Mouse (Mus musculus) MEL (cell line): ENCODE measurements around the gene Tnfsf10. TPM values are rescaled to one million over a fixed set of nuclear protein-coding genes. Genes with fewer than 3 reads are reported as not detected.
"Not testable (repeated sequence)": the region's sequence is repeated elsewhere in the genome, so short reads cannot be mapped to it uniquely, and the experiment has no call there.

Experiments used
- DNase-seq: peaks from one replicate; pipeline ENCODE4 v3.0.0; 2011; ENCODE audit warnings: low read depth, low spot score
- H3K27ac ChIP-seq: 2 replicates; pipeline ENCODE4 v1.5.1; 2012; ENCODE audit warnings: low read depth, mild to moderate bottlenecking, control low read depth, low read length, moderate library complexity; ENCODE audit not compliant: control insufficient read depth
- H3K27me3 ChIP-seq, 2 experiments: fragments of 150-350 bp in 1 of 2; sonication (generic) in 1 of 2; 2 replicates each; pipeline ENCODE4 v1.6.1; 2012; ENCODE audit warnings: low read length in 2 of 2, mild to moderate bottlenecking in 2 of 2, improper control_type of control experiment in 1 of 2, moderate library complexity in 1 of 2; ENCODE audit not compliant: insufficient read depth in 2 of 2, control insufficient read depth in 1 of 2
- H3K36me3 ChIP-seq, 2 experiments: 2 replicates each; pipeline ENCODE4 v1.6.1; 2012 to 2014; ENCODE audit warnings: low read length in 2 of 2, improper control_type of control experiment in 1 of 2, inconsistent platforms in 1 of 2, mild to moderate bottlenecking in 1 of 2; ENCODE audit not compliant: insufficient read depth in 2 of 2, control insufficient read depth in 1 of 2
- H3K4me1 ChIP-seq, 2 experiments: fragments of 150-350 bp in 1 of 2; sonication (generic) in 1 of 2; 2 replicates each; pipeline ENCODE4 v1.6.1; 2012; ENCODE audit warnings: low read length in 2 of 2, improper control_type of control experiment in 1 of 2, mild to moderate bottlenecking in 1 of 2; ENCODE audit not compliant: insufficient read depth in 2 of 2, control insufficient read depth in 1 of 2
- H3K4me3 ChIP-seq, 2 experiments: fragments of 150-350 bp in 1 of 2; sonication (generic) in 1 of 2; 2 replicates each; pipeline ENCODE4 v1.5.1; 2012; ENCODE audit warnings: low read depth in 2 of 2, low read length in 2 of 2, mild to moderate bottlenecking in 2 of 2, moderate library complexity in 2 of 2, control low read depth in 1 of 2, improper control_type of control experiment in 1 of 2; ENCODE audit not compliant: control insufficient read depth in 1 of 2, insufficient read depth in 1 of 2
- H3K79me2 ChIP-seq: 2 replicates; pipeline ENCODE4 v1.6.1; 2012; ENCODE audit warnings: mild to moderate bottlenecking, low read length, moderate library complexity; ENCODE audit not compliant: control insufficient read depth, poor library complexity, insufficient read depth
- H3K9ac ChIP-seq: 2 replicates; pipeline ENCODE4 v1.6.1; 2012; ENCODE audit warnings: low read depth, mild to moderate bottlenecking, control low read depth, low read length, moderate library complexity; ENCODE audit not compliant: control insufficient read depth, poor library complexity, severe bottlenecking
- H3K9me3 ChIP-seq: fragments of 150-350 bp; sonication (generic); replicated peaks from 2 replicates; pipeline ENCODE4 v1.6.1; 2012; ENCODE audit warnings: mild to moderate bottlenecking, low read length, improper control_type of control experiment, moderate library complexity; ENCODE audit not compliant: insufficient read depth
- E2F4 ChIP-seq: IDR thresholded peaks from 2 replicates; pipeline ENCODE4 v1.6.1; 2011; ENCODE audit warnings: low read depth, low read length, improper control_type of control experiment, borderline replicate concordance
- EP300 ChIP-seq, 2 experiments: IDR thresholded peaks; 2 replicates each; pipeline ENCODE4 v1.6.1; 2011; ENCODE audit warnings: improper control_type of control experiment in 2 of 2, low read length in 2 of 2, low read depth in 1 of 2, mild to moderate bottlenecking in 1 of 2
- GABPA ChIP-seq: IDR thresholded peaks from 2 replicates; pipeline ENCODE4 v1.6.1; 2012; ENCODE audit warnings: low read depth, mild to moderate bottlenecking, inconsistent platforms, low read length, improper control_type of control experiment, moderate library complexity
- KAT2A ChIP-seq: conservative IDR thresholded peaks from 2 replicates; pipeline ENCODE4 v1.6.1; 2012; ENCODE audit warnings: low read depth, low read length, improper control_type of control experiment, inconsistent platforms
- MAFK ChIP-seq: IDR thresholded peaks from 2 replicates; pipeline ENCODE4 v1.6.1; 2011; ENCODE audit warnings: low read depth, mild to moderate bottlenecking, low read length, improper control_type of control experiment, borderline replicate concordance
- MEF2A ChIP-seq: IDR thresholded peaks from 2 replicates; pipeline ENCODE4 v1.6.1; 2014; ENCODE audit warnings: low read depth, mild to moderate bottlenecking, inconsistent platforms, low read length, improper control_type of control experiment; ENCODE audit not compliant: poor library complexity, insufficient replicate concordance, severe bottlenecking; ENCODE audit errors: extremely low read depth
- MYC ChIP-seq: IDR thresholded peaks from 2 replicates; pipeline ENCODE4 v1.6.1; 2011; ENCODE audit warnings: low read depth, mild to moderate bottlenecking, low read length, improper control_type of control experiment, moderate library complexity
- POLR2AphosphoS5 ChIP-seq: IDR thresholded peaks from 2 replicates; pipeline ENCODE4 v1.6.1; 2012; ENCODE audit warnings: low read depth, borderline replicate concordance, mild to moderate bottlenecking, inconsistent platforms, low read length, moderate library complexity, mixed read lengths
- RCOR1 ChIP-seq: IDR thresholded peaks from 2 replicates; pipeline ENCODE4 v1.6.1; 2012; ENCODE audit warnings: low read depth, mild to moderate bottlenecking, inconsistent platforms, low read length, improper control_type of control experiment
- SIN3A ChIP-seq: IDR thresholded peaks from 2 replicates; pipeline ENCODE4 v1.6.1; 2012; ENCODE audit warnings: low read length, improper control_type of control experiment, inconsistent platforms
- UBTF ChIP-seq: IDR thresholded peaks from 2 replicates; pipeline ENCODE4 v1.6.1; 2012; ENCODE audit warnings: low read depth, mild to moderate bottlenecking, inconsistent platforms, low read length, improper control_type of control experiment, moderate library complexity, borderline replicate concordance; ENCODE audit not compliant: insufficient read depth
- ZC3H11A ChIP-seq: IDR thresholded peaks from 2 replicates; pipeline ENCODE4 v1.6.1; 2012; ENCODE audit warnings: low read depth, mild to moderate bottlenecking, inconsistent platforms, low read length, improper control_type of control experiment
- ZNF384 ChIP-seq: IDR thresholded peaks from 2 replicates; pipeline ENCODE4 v1.6.1; 2012; ENCODE audit warnings: low read depth, mild to moderate bottlenecking, inconsistent platforms, low read length, improper control_type of control experiment
- polyA plus RNA-seq, 2 experiments: library from polyadenylated mRNA; stranded (reverse) in 1 of 2; unstranded in 1 of 2; fragments of >175 nt in 1 of 2; fragments of >200 nt in 1 of 2; gene quantifications; 2 replicates each; pipeline versions ENCODE4 v1.2.1 to v1.2.4; 2012; ENCODE audit warnings: low replicate concordance in 2 of 2, low read depth in 1 of 2; ENCODE audit not compliant: insufficient read length in 2 of 2, insufficient read depth in 1 of 2, missing spikeins in 1 of 2
- total RNA-seq: library from RNA; depleted of rRNA; stranded (reverse); fragments of 300-350 nt; gene quantifications from 2 replicates; pipeline ENCODE4 v1.2.3, GENCODE M21; 2012

Gene Tnfsf10
- total and polyA plus RNA-seq, 3 experiments = 0.04 to 0.06 TPM; not detected in 1

DNA sequence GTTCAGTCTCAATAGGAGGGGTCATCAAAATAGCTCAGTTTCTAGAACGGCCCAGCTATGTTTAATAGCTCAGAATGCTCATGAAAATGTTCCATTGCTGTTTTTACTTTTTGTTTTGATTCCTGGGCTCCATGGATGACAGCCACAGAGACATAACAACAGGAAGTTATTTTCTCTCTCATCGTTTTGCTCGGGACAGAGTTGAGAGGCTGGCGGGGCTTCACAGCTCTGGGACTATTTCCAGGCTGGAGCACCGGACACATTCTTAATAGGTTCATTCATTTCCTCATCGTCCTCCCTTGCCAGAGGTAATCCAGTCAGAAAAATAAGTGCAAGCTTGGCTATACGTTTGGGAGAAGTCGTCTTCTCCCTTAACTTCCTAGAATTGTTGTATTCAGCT is 27.9 kb upstream of the Tnfsf10 start:
- no peak overlapping the region for H3K4me3 ChIP-seq
- TF ChIP-seq MEF2A = no peak
- TF ChIP-seq KAT2A = no peak
- no peak for TF ChIP-seq SIN3A
- no peak for TF ChIP-seq ZNF384
- no peak for TF ChIP-seq MAFK
- no peak for TF ChIP-seq EP300 (IDR thresholded peaks at IDR 0.05; ENCODE audit: low read depth in 1 of 2, low read length in 2 of 2)
- no peak for TF ChIP-seq POLR2AphosphoS5
- no peak for TF ChIP-seq MYC
- no peak for TF ChIP-seq UBTF
- TF ChIP-seq ZC3H11A = no peak
- TF ChIP-seq GABPA = no peak

DNA sequence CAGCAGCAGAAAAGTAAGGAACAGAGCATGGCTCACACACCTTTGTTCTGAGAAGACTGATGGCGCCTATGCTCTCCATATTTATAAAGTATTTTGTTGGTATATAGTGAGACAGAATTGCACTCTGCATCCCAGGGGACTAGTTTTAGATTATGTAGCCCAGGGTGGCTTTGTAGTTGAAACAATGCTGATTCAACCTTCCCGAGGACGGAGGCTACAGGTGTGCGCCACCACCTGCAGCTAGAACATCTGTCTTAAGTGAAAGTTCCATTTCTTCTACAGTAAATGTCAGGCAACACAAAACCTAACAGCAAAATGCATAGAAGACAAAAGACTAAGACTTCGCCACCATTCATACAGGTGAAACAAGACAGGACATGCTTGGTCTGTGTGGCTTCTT is 26.5 kb upstream of the Tnfsf10 start:
- Histone ChIP-seq H3K9me3 (no peaks in the 10 kb centered on the region), H3K27ac (no peak overlapping the region), H3K79me2 (no peaks in the 10 kb centered on the region), H3K27me3 (peaks cover 0 to 1% of the 10 kb centered on the region in 2 experiments; a peak in 2 of 4 replicates), H3K4me3 (no peak overlapping the region), H3K9ac (no peak overlapping the region), H3K36me3 (no peaks in the 10 kb centered on the region), H3K4me1 (no peaks in the 10 kb centered on the region; a peak in 1 of 4 replicates)
- no peak for DNase-seq
- TF ChIP-seq MAFK (no peak), MEF2A (no peak), E2F4 (no peak), KAT2A (no peak), RCOR1 (no peak)

More for the DNA sequence above, 27.9 kb upstream of the Tnfsf10 start:
- no peaks in the 10 kb centered on the region for H3K79me2 ChIP-seq
- no peaks in the 10 kb centered on the region; a peak in 1 of 4 replicates for H3K4me1 ChIP-seq
- no peak for DNase-seq
- H3K36me3 ChIP-seq = no peaks in the 10 kb centered on the region
- no peaks in the 10 kb centered on the region for H3K9me3 ChIP-seq
- H3K27ac ChIP-seq = no peak overlapping the region
- H3K27me3 ChIP-seq = peaks cover 0 to 1% of the 10 kb centered on the region in 2 experiments; a peak in 2 of 4 replicates
- no peak overlapping the region for H3K9ac ChIP-seq

DNA sequence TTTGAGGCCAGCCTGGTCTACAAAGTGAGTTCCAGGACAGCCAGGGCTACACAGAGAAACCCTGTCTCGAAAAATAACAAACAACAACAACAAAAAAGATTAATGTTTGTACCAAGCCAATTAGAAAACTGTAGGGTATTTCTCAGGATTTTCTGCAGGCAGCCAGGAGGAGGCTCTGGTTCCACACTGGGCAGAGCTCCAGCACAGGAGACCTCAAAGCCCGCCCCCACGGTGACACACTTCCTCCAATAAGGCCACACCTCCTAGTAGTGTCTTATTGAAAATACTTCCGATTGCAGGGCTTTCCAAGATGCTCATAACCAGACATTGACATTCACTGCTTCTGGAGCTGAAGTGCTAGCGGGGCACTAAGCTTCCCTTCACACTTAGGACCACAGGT is 25.9 kb upstream of the Tnfsf10 start:
- DNase-seq = peak; percentile 47
- H3K9ac ChIP-seq, H3K36me3 ChIP-seq: not testable (repeated sequence)

DNA sequence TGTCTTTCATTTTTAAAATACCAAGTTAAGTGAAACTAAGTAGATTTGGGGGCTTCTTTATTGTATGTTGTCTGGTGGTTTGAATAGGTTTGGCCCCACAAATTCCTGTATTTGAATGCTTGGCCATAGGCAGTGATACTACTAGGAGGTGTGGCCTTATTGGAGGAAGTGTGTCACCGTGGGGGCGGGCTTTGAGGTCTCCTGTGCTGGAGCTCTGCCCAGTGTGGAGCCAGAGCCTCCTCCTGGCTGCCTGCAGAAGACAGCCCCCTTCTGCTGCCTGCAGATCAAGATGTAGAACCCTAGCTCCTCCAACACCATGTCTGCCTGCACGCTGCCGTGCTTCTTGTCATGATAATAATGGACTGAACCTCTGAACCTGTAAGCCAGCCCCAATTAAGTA is 25.4 kb upstream of the Tnfsf10 start:
- not testable (repeated sequence) for H3K36me3 ChIP-seq, H3K9ac ChIP-seq, H3K4me1 ChIP-seq, H3K79me2 ChIP-seq, H3K27me3 ChIP-seq, H3K27ac ChIP-seq, H3K9me3 ChIP-seq
- DNase-seq = peak; percentile 54
- H3K4me3 ChIP-seq = peak overlapping the region in 1 of 2 experiments; percentile 54; a peak in 2 of 4 replicates

More for the DNA sequence above, 25.9 kb upstream of the Tnfsf10 start:
- H3K9me3 ChIP-seq, H3K4me1 ChIP-seq, H3K27me3 ChIP-seq, H3K79me2 ChIP-seq, H3K27ac ChIP-seq: not testable (repeated sequence)
- H3K4me3 ChIP-seq = peak overlapping the region in 1 of 2 experiments; percentile 54; a peak in 2 of 4 replicates
